Mouse (Mus musculus) ES-Bruce4 (cell line): ENCODE results near the gene Hyal3. TPM values are rescaled to one million over a fixed set of nuclear protein-coding genes. Genes with fewer than 3 reads are reported as not detected.
A peak's percentile ranks its signal among the peaks of the same experiment; 100 is the strongest.

ENCODE experiments used
- H3K27ac ChIP-seq: 2 replicates; pipeline ENCODE4 v1.5.1; 2012; ENCODE audit warnings: low read length, inconsistent platforms; ENCODE audit not compliant: insufficient read depth
- H3K27me3 ChIP-seq: 2 replicates; pipeline ENCODE4 v1.6.1; 2012; ENCODE audit warnings: mild to moderate bottlenecking, low read length, inconsistent platforms; ENCODE audit not compliant: control insufficient read depth, poor library complexity, insufficient read depth, severe bottlenecking
- H3K36me3 ChIP-seq: 2 replicates; pipeline ENCODE4 v1.6.1; 2012; ENCODE audit warnings: inconsistent platforms, mild to moderate bottlenecking, low read length, moderate library complexity; ENCODE audit not compliant: control insufficient read depth, poor library complexity, insufficient read depth, severe bottlenecking
- H3K4me1 ChIP-seq: one replicate; pipeline ENCODE4 v1.8.1; 2011; ENCODE audit warnings: low read length; ENCODE audit not compliant: control insufficient read depth, insufficient read depth
- H3K4me3 ChIP-seq: 2 replicates; pipeline ENCODE4 v1.5.1; 2011; ENCODE audit warnings: low read depth, mild to moderate bottlenecking, low read length
- H3K9ac ChIP-seq: 2 replicates; pipeline ENCODE4 v1.6.1; 2012; ENCODE audit warnings: low read depth, mild to moderate bottlenecking, inconsistent platforms; ENCODE audit not compliant: poor library complexity, severe bottlenecking
- H3K9me3 ChIP-seq: replicated peaks from 2 replicates; pipeline ENCODE4 v1.6.1; 2012; ENCODE audit warnings: mild to moderate bottlenecking, low read length, inconsistent platforms; ENCODE audit not compliant: control insufficient read depth, poor library complexity, insufficient read depth, severe bottlenecking
- CTCF ChIP-seq: IDR thresholded peaks from one replicate; pipeline ENCODE4 v1.8.1; 2011; ENCODE audit warnings: low read depth, low read length
- EP300 ChIP-seq: IDR thresholded peaks from 2 replicates; pipeline ENCODE4 v1.6.1; 2011; ENCODE audit warnings: low read depth, low read length; ENCODE audit not compliant: insufficient read depth
- POLR2A ChIP-seq: IDR thresholded peaks from one replicate; pipeline ENCODE4 v1.8.1; 2011; ENCODE audit warnings: low read length; ENCODE audit not compliant: insufficient read depth
- polyA plus RNA-seq: library from polyadenylated mRNA; stranded (reverse); fragments of >200 nt; gene quantifications from 2 replicates; pipeline ENCODE4 v1.2.4, GENCODE M21; 2011; ENCODE audit warnings: low read depth; ENCODE audit not compliant: missing spikeins, insufficient read depth, insufficient read length

Hyal3 gene
- polyA plus RNA-seq, 1 experiment = 1.0 TPM

DNA sequence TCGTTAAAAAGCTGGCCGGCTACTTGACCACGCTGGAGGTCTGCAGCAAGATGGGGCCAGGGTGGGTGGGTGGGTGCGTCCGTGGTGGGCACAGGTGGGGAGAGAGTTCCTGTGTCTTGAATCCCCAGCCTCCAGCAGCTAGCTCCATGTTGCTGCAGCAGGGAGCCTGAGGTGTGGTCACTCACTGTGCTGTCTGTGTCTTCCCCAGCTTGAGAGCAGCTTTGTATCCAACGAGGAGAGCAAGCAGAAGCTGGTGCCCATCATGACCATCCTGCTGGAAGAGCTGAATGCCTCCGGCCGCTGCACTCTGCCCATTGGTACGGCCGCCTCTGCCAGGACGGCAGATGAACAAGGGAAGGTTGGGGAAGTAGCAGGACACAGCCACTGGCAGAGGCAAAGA is 37.3 kb upstream of the Hyal3 start:
- Histone ChIP-seq H3K27me3 (no peaks in the 10 kb centered on the region), H3K4me1 (no peaks in the 10 kb centered on the region), H3K9ac (no peak overlapping the region), H3K9me3 (no peaks in the 10 kb centered on the region), H3K36me3 (peaks cover 6% of the 10 kb centered on the region; the same call in 1 of the 2 replicates), H3K27ac (no peak overlapping the region), H3K4me3 (no peak overlapping the region)
- no peak for TF ChIP-seq EP300
- no peak for TF ChIP-seq CTCF
- no peak for TF ChIP-seq POLR2A

GRCm38 (mm10) chr9:107544196-107544700 is 36.4 kb upstream of the Hyal3 start:
- Histone ChIP-seq H3K27me3 (no peaks in the 10 kb centered on the region), H3K27ac (no peak overlapping the region), H3K36me3 (no peaks in the 10 kb centered on the region), H3K4me1 (no peaks in the 10 kb centered on the region), H3K4me3 (no peak overlapping the region), H3K9me3 (no peaks in the 10 kb centered on the region), H3K9ac (no peak overlapping the region)
- no peak for TF ChIP-seq CTCF
- no peak for TF ChIP-seq EP300
- no peak for TF ChIP-seq POLR2A

GRCm38 (mm10) chr9:107544729-107545128 is 35.9 kb upstream of the Hyal3 start:
- Histone ChIP-seq H3K27ac (no peak overlapping the region), H3K36me3 (no peaks in the 10 kb centered on the region), H3K4me1 (no peaks in the 10 kb centered on the region), H3K9ac (no peak overlapping the region), H3K9me3 (no peaks in the 10 kb centered on the region), H3K27me3 (no peaks in the 10 kb centered on the region), H3K4me3 (no peak overlapping the region)
- TF ChIP-seq CTCF (no peak), EP300 (no peak), POLR2A (no peak)

DNA sequence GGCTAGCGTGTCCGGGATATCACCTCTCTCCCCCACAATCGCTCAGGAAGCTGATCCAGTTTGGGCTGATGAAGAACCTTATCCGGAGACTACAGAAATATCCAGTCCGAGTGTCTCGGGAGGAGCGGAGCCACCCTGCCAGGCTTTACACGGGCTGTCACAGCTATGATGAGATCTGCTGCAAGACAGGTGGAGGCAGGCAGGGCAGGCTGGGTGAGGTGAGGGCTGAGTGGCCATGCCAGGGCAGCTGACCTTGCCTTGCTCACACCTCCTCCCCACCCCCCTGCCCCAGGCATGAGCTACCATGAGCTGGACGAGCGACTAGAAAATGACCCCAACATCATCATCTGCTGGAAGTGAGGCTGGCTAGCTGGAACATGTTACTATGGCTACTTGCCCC is 35.4 kb upstream of the Hyal3 start:
- Histone ChIP-seq H3K9ac (no peak overlapping the region), H3K4me1 (peaks cover 3% of the 10 kb centered on the region), H3K27ac (no peak overlapping the region), H3K27me3 (no peaks in the 10 kb centered on the region), H3K36me3 (no peaks in the 10 kb centered on the region), H3K4me3 (no peak overlapping the region), H3K9me3 (no peaks in the 10 kb centered on the region)
- TF ChIP-seq POLR2A (no peak), EP300 (no peak), CTCF (no peak)

- H3K9me3 ChIP-seq = no peaks in the 10 kb centered on the region
- no peak overlapping the region for H3K9ac ChIP-seq
- H3K4me1 ChIP-seq = peaks cover 3% of the 10 kb centered on the region
- H3K4me3 ChIP-seq = no peak overlapping the region
- no peaks in the 10 kb centered on the region for H3K36me3 ChIP-seq
- no peak overlapping the region for H3K27ac ChIP-seq
- TF ChIP-seq CTCF (peak; percentile 94), POLR2A (no peak), EP300 (no peak)
- H3K27me3 ChIP-seq = no peaks in the 10 kb centered on the region
Observed at GRCm38 (mm10) chr9:107545602-107546001, 35.0 kb upstream of the Hyal3 start.

DNA sequence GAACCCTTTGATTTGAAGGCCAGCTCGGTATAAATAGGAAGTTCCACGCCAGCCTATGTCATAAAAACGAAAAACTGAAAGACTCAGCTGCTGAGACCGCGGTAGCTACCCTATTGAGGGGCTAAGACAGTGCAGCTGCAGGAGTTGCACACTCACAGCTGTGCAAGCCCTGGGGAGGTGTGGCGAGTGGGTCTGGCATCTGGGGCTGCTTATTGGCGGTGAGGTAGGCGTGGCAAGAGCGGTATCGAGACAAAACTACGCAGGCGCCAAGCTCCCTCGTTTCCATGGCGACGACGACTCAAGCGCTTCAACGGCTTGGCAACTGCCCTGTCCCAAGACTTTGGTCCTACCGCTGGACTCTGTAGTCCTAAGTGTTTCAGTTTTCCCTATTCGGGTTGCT is 33.6 kb upstream of the Hyal3 start, which contains the start of gene Zmynd10:
TSS of gene Zmynd10 (plus strand) at position 273 of the 400 bp plus-strand sequence.
- no peak within 1 kb of the TSS for H3K9ac ChIP-seq

More for the DNA sequence above, 33.6 kb upstream of the Hyal3 start, which contains the start of gene Zmynd10:
- H3K27me3 ChIP-seq = no peaks in the 10 kb centered on the region
- H3K36me3 ChIP-seq = no peaks in the 10 kb centered on the region
- peaks cover 3% of the 10 kb centered on the region for H3K4me1 ChIP-seq
- H3K9me3 ChIP-seq = no peaks in the 10 kb centered on the region
- H3K4me3 ChIP-seq = no peak within 1 kb of the TSS
- no peak within 1 kb of the TSS for H3K27ac ChIP-seq
- TF ChIP-seq CTCF (no peak), EP300 (no peak), POLR2A (no peak)
